Mouse (Mus musculus) T-helper 1 cell (primary cell): ENCODE measurements around the gene Tns4.

ENCODE experiments used
- in situ Hi-C: fragments of 300-600 bp; cut with MboI, MseI; formaldehyde crosslinking; loops from one replicate; pipeline ENCODE4 v1.15.1; 2025; ENCODE audit warnings: high pct_unique_total_duplicates

Tns4 gene

GRCm38 (mm10) chr11:99093740-99094139, 4.6 kb upstream of the Tns4 start:
- in situ Hi-C loops = loop anchor here (25.0 kb wide), 1 partner anchor 944 kb away; the partner anchor contains the start of genes Krt33b and Krt34

- in situ Hi-C loops = loop anchor here (25.0 kb wide), 1 partner anchor 946 kb away; the partner anchor contains the start of genes Krt33b and Krt34
Observed at GRCm38 (mm10) chr11:99091666-99092065, 2.6 kb upstream of the Tns4 start.

- in situ Hi-C loops = loop anchor here (25.0 kb wide), 1 partner anchor 947 kb away; the partner anchor contains the start of genes Krt33b and Krt34
Observed at GRCm38 (mm10) chr11:99090391-99090790, 1.3 kb upstream of the Tns4 start.

GRCm38 (mm10) chr11:99088486-99088885, 620 bp downstream of the Tns4 start:
- in situ Hi-C loops = loop anchor here (25.0 kb wide), 1 partner anchor 949 kb away; the partner anchor contains the start of genes Krt33b and Krt34

- in situ Hi-C loops = loop anchor here (25.0 kb wide), 1 partner anchor 953 kb away; the partner anchor contains the start of genes Krt33b and Krt34
Observed at GRCm38 (mm10) chr11:99084366-99084765, 4.7 kb downstream of the Tns4 start.

- in situ Hi-C loops = loop anchor here (25.0 kb wide), 1 partner anchor 954 kb away; the partner anchor contains the start of genes Krt33b and Krt34
Observed at GRCm38 (mm10) chr11:99083516-99083915, 5.6 kb downstream of the Tns4 start.

- in situ Hi-C loops = loop anchor here (25.0 kb wide), 1 partner anchor 955 kb away; the partner anchor contains the start of genes Krt33b and Krt34
Observed at GRCm38 (mm10) chr11:99082098-99082497, 7.0 kb downstream of the Tns4 start.

GRCm38 (mm10) chr11:99081566-99081965, 7.5 kb downstream of the Tns4 start:
- in situ Hi-C loops = loop anchor here (25.0 kb wide), 1 partner anchor 956 kb away; the partner anchor contains the start of genes Krt33b and Krt34

GRCm38 (mm10) chr11:99080902-99081543, 8.1 kb downstream of the Tns4 start:
- in situ Hi-C loops = loop anchor here (25.0 kb wide), 1 partner anchor 956 kb away; the partner anchor contains the start of genes Krt33b and Krt34

GRCm38 (mm10) chr11:99077869-99078268, 11.2 kb downstream of the Tns4 start:
- in situ Hi-C loops = loop anchor here (25.0 kb wide), 1 partner anchor 959 kb away; the partner anchor contains the start of genes Krt33b and Krt34

GRCm38 (mm10) chr11:99076744-99077319, 12.3 kb downstream of the Tns4 start:
- in situ Hi-C loops = loop anchor here (25.0 kb wide), 1 partner anchor 960 kb away; the partner anchor contains the start of genes Krt33b and Krt34

- in situ Hi-C loops = no loop called here
Observed at GRCm38 (mm10) chr11:99073781-99074180, 15.3 kb downstream of the Tns4 start.

GRCm38 (mm10) chr11:99071866-99072265, 17.2 kb downstream of the Tns4 start:
- in situ Hi-C loops = no loop called here

GRCm38 (mm10) chr11:99068455-99068854, 20.7 kb downstream of the Tns4 start:
- in situ Hi-C loops = no loop called here

GRCm38 (mm10) chr11:99067591-99067990, 21.5 kb downstream of the Tns4 start:
- in situ Hi-C loops = no loop called here

GRCm38 (mm10) chr11:99065979-99066378, 23.1 kb downstream of the Tns4 start:
- in situ Hi-C loops = no loop called here

- in situ Hi-C loops = no loop called here
Observed at GRCm38 (mm10) chr11:99065353-99065752, 23.8 kb downstream of the Tns4 start.

- in situ Hi-C loops = no loop called here
Observed at GRCm38 (mm10) chr11:99063406-99064131, 25.5 kb downstream of the Tns4 start.

GRCm38 (mm10) chr11:99062661-99063060, 26.4 kb downstream of the Tns4 start:
- in situ Hi-C loops = no loop called here

- in situ Hi-C loops = no loop called here
Observed at GRCm38 (mm10) chr11:99060435-99060834, 28.7 kb downstream of the Tns4 start.

GRCm38 (mm10) chr11:99055571-99056452, 33.3 kb downstream of the Tns4 start:
- in situ Hi-C loops = no loop called here
